Mouse (Mus musculus): ENCODE data around the gene Rpusd2. TPM values are rescaled to one million over a fixed set of nuclear protein-coding genes. Genes with fewer than 3 reads are reported as not detected.

Gene Rpusd2
- polyA plus RNA-seq, 1 experiment = 3.2 TPM

GRCm38 (mm10) chr2:119028941-119029551, 5.5 kb upstream of the Rpusd2 start, which contains the start of gene Ccdc32:
Ccdc32 (minus strand) TSS chr2:119029393.
- H3K36me3 ChIP-seq (ENCODE audit: control insufficient read depth, insufficient read depth, low read length) = peaks cover 5% of the 10 kb centered on the region; the same call in 1 of the 2 replicates
- H3K4me1 ChIP-seq (ENCODE audit: control insufficient read depth, insufficient read depth, insufficient read length) = peaks cover 3% of the 10 kb centered on the region; the same call in 1 of the 2 replicates
- H3K27ac ChIP-seq (ENCODE audit: insufficient read depth, low read length) = peak within 1 kb of the TSS; percentile 33; the same call in 1 of the 2 replicates
- WGBS = under 1% methylated on average over 28 of the region's 28 CpGs
- H3K4me3 ChIP-seq (ENCODE audit: extremely low read depth, insufficient read depth, insufficient read length) = peak within 1 kb of the TSS; percentile 85
- DNase-seq (ENCODE audit: low read depth in 1 of 2, low spot score in 2 of 2) = peak; percentile 83 to 94
- H3K27me3 ChIP-seq (ENCODE audit: control insufficient read depth, insufficient read depth, low read length) = no peaks in the 10 kb centered on the region
- no peak for TF ChIP-seq CTCF (IDR thresholded peaks at IDR 0.05; ENCODE audit: extremely low read depth, insufficient read depth, insufficient read length, insufficient replicate concordance)
- no peak for TF ChIP-seq POLR2A (IDR thresholded peaks at IDR 0.05; ENCODE audit: low read depth, low read length)

GRCm38 (mm10) chr2:119032191-119032590, 2.4 kb upstream of the Rpusd2 start:
- no peak overlapping the region for H3K27ac ChIP-seq (ENCODE audit: insufficient read depth, low read length)

GRCm38 (mm10) chr2:119035397-119035745, 781 bp downstream of the Rpusd2 start:
- 16% methylated on average over 7 of the region's 7 CpGs for WGBS
- Histone ChIP-seq H3K27ac (ENCODE audit: insufficient read depth, low read length) (peak overlapping the region; percentile 62; the same call in 1 of the 2 replicates), H3K4me1 (ENCODE audit: control insufficient read depth, insufficient read depth, insufficient read length) (no peaks in the 10 kb centered on the region), H3K36me3 (ENCODE audit: control insufficient read depth, insufficient read depth, low read length) (no peaks in the 10 kb centered on the region; the same call in 1 of the 2 replicates), H3K27me3 (ENCODE audit: control insufficient read depth, insufficient read depth, low read length) (no peaks in the 10 kb centered on the region), H3K4me3 (ENCODE audit: extremely low read depth, insufficient read depth, insufficient read length) (peak overlapping the region; percentile 81)
- no peak for DNase-seq (ENCODE audit: low read depth in 1 of 2, low spot score in 2 of 2)
- TF ChIP-seq CTCF (IDR thresholded peaks at IDR 0.05; ENCODE audit: extremely low read depth, insufficient read depth, insufficient read length, insufficient replicate concordance) (no peak), POLR2A (IDR thresholded peaks at IDR 0.05; ENCODE audit: low read depth, low read length) (no peak)

More at GRCm38 (mm10) chr2:119032191-119032590, 2.4 kb upstream of the Rpusd2 start:
- Histone ChIP-seq H3K27me3 (ENCODE audit: control insufficient read depth, insufficient read depth, low read length) (no peaks in the 10 kb centered on the region), H3K4me3 (ENCODE audit: extremely low read depth, insufficient read depth, insufficient read length) (no peak overlapping the region), H3K36me3 (ENCODE audit: control insufficient read depth, insufficient read depth, low read length) (no peaks in the 10 kb centered on the region), H3K4me1 (ENCODE audit: control insufficient read depth, insufficient read depth, insufficient read length) (peaks cover 3% of the 10 kb centered on the region; the same call in 1 of the 2 replicates)
- TF ChIP-seq POLR2A (IDR thresholded peaks at IDR 0.05; ENCODE audit: low read depth, low read length) (no peak), CTCF (IDR thresholded peaks at IDR 0.05; ENCODE audit: extremely low read depth, insufficient read depth, insufficient read length, insufficient replicate concordance) (no peak)
- 47% methylated on average over 4 of the region's 4 CpGs for WGBS
- DNase-seq (ENCODE audit: low read depth in 1 of 2, low spot score in 2 of 2) = no peak

GRCm38 (mm10) chr2:119040882-119041281, 6.3 kb downstream of the Rpusd2 start:
- no peaks in the 10 kb centered on the region for H3K4me1 ChIP-seq (ENCODE audit: control insufficient read depth, insufficient read depth, insufficient read length)
- H3K27me3 ChIP-seq (ENCODE audit: control insufficient read depth, insufficient read depth, low read length) = no peaks in the 10 kb centered on the region
- TF ChIP-seq POLR2A (IDR thresholded peaks at IDR 0.05; ENCODE audit: low read depth, low read length) (no peak), CTCF (IDR thresholded peaks at IDR 0.05; ENCODE audit: extremely low read depth, insufficient read depth, insufficient read length, insufficient replicate concordance) (peak; percentile 17; the same call in 1 of the 2 replicates)
- DNase-seq (ENCODE audit: low read depth in 1 of 2, low spot score in 2 of 2) = no peak
- no peak overlapping the region for H3K4me3 ChIP-seq (ENCODE audit: extremely low read depth, insufficient read depth, insufficient read length)
- no peak overlapping the region for H3K27ac ChIP-seq (ENCODE audit: insufficient read depth, low read length)
- 37% methylated on average over 4 of the region's 4 CpGs for WGBS
- no peaks in the 10 kb centered on the region; the same call in 1 of the 2 replicates for H3K36me3 ChIP-seq (ENCODE audit: control insufficient read depth, insufficient read depth, low read length)

- H3K27me3 ChIP-seq (ENCODE audit: control insufficient read depth, insufficient read depth, low read length) = no peaks in the 10 kb centered on the region
- TF ChIP-seq CTCF (IDR thresholded peaks at IDR 0.05; ENCODE audit: extremely low read depth, insufficient read depth, insufficient read length, insufficient replicate concordance) (no peak), POLR2A (IDR thresholded peaks at IDR 0.05; ENCODE audit: low read depth, low read length) (no peak)
- no peak for DNase-seq (ENCODE audit: low read depth in 1 of 2, low spot score in 2 of 2)
- no peaks in the 10 kb centered on the region for H3K4me1 ChIP-seq (ENCODE audit: control insufficient read depth, insufficient read depth, insufficient read length)
- 91% methylated on average over 2 of the region's 2 CpGs for whole genome bisulfite sequencing
- no peak overlapping the region for H3K4me3 ChIP-seq (ENCODE audit: extremely low read depth, insufficient read depth, insufficient read length)
- H3K36me3 ChIP-seq (ENCODE audit: control insufficient read depth, insufficient read depth, low read length) = no peaks in the 10 kb centered on the region
- H3K27ac ChIP-seq (ENCODE audit: insufficient read depth, low read length) = no peak overlapping the region
These were observed 10.6 kb downstream of the Rpusd2 start for GRCm38 (mm10) chr2:119045163-119045562.

DNA sequence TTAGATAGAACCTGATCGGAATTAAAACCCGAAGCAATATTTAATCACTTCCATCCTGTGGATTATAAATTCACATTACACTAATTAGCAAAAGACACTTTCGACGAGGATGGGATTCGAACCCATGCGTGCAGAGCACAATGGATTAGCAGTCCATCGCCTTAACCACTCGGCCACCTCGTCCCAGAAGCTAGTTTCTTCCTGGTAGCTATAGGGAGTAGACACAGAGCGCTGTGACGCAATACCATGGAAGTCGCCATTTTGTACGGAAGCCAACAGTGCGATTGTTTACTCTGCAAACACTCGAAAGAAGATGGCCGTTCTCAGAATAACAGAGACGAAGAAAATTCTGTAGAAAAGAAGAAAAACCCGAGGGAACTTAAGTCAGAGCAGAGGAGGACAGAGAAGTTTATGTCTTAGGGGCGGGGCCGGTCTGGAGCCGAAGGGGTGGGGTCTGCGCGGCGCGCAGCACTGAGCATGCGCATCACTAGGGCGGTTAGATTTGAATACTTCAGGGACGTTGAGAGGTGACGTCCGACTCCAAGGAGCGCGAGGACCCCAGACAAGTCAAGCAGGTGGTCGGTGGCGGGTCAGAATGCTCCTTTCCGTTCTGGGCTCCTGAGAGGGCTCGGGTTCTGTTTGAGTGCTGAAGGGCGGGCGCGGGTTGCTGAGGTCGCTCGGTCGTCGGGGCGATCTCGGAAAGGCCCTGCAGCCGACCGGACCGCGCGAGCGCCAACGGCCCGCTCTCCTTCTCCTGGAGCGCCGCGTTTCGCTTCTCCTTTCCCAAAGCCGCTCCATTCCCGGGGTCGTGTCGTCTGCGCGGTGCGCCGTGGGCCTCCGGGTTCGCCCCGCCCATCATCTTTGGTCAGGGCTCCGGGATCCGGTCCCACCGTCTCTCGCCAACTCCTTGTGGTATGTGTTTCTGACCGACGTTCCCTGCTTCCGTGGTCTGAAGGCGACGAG, 12.3 kb downstream of the Rpusd2 start, which contains the start of gene Knl1:
Gene Knl1 (plus strand): TSS at position 471 of the 963 bp plus-strand sequence.
- Histone ChIP-seq H3K4me3 (ENCODE audit: extremely low read depth, insufficient read depth, insufficient read length) (peak within 1 kb of the TSS; percentile 97), H3K27ac (ENCODE audit: insufficient read depth, low read length) (peak within 1 kb of the TSS; percentile 90; the same call in 1 of the 2 replicates), H3K36me3 (ENCODE audit: control insufficient read depth, insufficient read depth, low read length) (no peaks in the 10 kb centered on the region), H3K4me1 (ENCODE audit: control insufficient read depth, insufficient read depth, insufficient read length) (peaks cover 2% of the 10 kb centered on the region; the same call in 1 of the 2 replicates), H3K27me3 (ENCODE audit: control insufficient read depth, insufficient read depth, low read length) (no peaks in the 10 kb centered on the region)
- DNase-seq (ENCODE audit: low read depth in 1 of 2, low spot score in 2 of 2) = peak; percentile 85 to 95
- WGBS = under 1% methylated on average over 77 of the region's 77 CpGs
- TF ChIP-seq CTCF (IDR thresholded peaks at IDR 0.05; ENCODE audit: extremely low read depth, insufficient read depth, insufficient read length, insufficient replicate concordance) = no peak
- TF ChIP-seq POLR2A (IDR thresholded peaks at IDR 0.05; ENCODE audit: low read depth, low read length) = no peak
